Mouse (Mus musculus) liver, adult 2 months (tissue): Measurements from ENCODE around the gene Arhgap22.

Experiments used
- CTCF ChIP-seq: fragments of 200-500 bp; IDR thresholded peaks from 2 replicates; pipeline ENCODE4 v1.5.1; 2011; ENCODE audit warnings: low read depth, low read length, control low read depth
- POLR2A ChIP-seq: fragments of 200-500 bp; IDR thresholded peaks from 2 replicates; pipeline ENCODE4 v1.6.1; 2011; ENCODE audit warnings: low read length, control low read depth; ENCODE audit not compliant: insufficient read depth; ENCODE audit errors: extremely low read depth

DNA sequence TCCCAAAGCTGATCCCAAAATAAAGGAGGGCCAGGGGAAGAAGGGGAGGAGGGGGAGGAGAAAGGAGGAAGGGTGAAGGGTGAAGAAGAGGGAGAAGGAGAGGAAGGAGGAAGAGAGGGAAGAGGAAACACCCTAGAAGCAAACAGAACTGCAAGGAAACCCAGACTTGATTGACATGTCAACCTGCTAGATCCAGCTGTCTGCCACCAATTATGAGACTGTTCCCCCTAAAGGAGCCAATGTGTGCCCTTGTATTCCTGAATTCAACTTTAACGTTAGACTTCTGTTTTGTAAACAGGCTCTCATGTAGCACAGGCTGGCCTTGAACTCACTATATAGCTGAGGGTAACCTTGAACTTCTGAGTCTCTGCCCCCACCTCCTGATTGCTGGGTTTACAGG is 1.3 kb downstream of the Arhgap22 start:
- no peak for TF ChIP-seq CTCF
- no peak for TF ChIP-seq POLR2A
